ENCODE assay signal across 18 mouse cellular contexts in the genomic region with DNA sequence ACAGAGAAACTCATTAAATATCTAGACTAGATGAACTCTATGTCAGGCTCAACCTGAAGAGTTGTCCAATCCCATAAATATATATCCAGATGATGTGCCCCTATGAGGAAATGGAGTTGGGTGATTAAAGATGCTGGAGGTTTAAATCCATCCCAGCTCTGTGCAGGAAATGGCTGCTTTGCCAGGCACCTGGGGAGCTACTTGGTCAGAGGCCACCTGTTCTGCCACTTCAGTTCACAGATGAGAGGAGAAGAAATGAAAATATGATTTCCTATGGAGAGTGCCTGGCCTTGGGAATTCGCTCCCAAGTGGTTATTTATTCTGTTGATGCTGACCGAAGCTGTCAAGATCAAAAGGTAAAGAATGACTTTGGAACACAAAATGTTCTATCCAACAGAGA.
DNase-seq lines count a peak whose midpoint lies in the region; TF ChIP-seq lines count a peak whose summit lies in the region.
"Had no signal": no experiment of that assay in that cellular context is flagged by ENCODE, and none has a peak within 500 bp of the region (broad histone marks: within the 10 kb centered on the region; RNA-seq: fewer than 3 reads in every experiment).

No protein-coding gene starts in this region.

- H3K4me3 ChIP-seq in cerebellum, adult 2 months (replicated peaks; ENCODE audit: insufficient read depth, low read depth, low read length): no peak overlapping the region
- no peak overlapping the region for H3K4me3 ChIP-seq in olfactory bulb, adult 2 months (ENCODE audit: insufficient read depth, low read depth, low read length)
- H3K4me3 ChIP-seq: embryonic facial prominence, embryonic 12.5 days; forebrain, embryonic 12.5 days; heart, embryonic 12.5 days; hindbrain, embryonic 12.5 days had no signal

- H3K4me1 ChIP-seq in cerebellum, adult 2 months (ENCODE audit: control insufficient read depth, insufficient read depth, low read length): peaks cover 16% of the 10 kb centered on the region
- H3K4me1 ChIP-seq in olfactory bulb, adult 2 months (ENCODE audit: control insufficient read depth, insufficient read depth, low read length): peaks cover 5% of the 10 kb centered on the region; the same call in 1 of the 2 replicates
- H3K4me1 ChIP-seq: embryonic facial prominence, embryonic 12.5 days; forebrain, embryonic 12.5 days; heart, embryonic 12.5 days; hindbrain, embryonic 12.5 days had no signal

- H3K27me3 ChIP-seq in cerebellum, adult 2 months (ENCODE audit: control insufficient read depth, insufficient read depth, low read length): no peaks in the 10 kb centered on the region
- H3K27me3 ChIP-seq: CH12.LX; embryonic facial prominence, embryonic 12.5 days; forebrain, embryonic 12.5 days; heart, embryonic 12.5 days; hindbrain, embryonic 12.5 days; Patski had no signal

- H3K27ac ChIP-seq in cerebellum, adult 2 months (ENCODE audit: insufficient read depth, low read length): peak overlapping the region; percentile 68; the same call in 1 of the 2 replicates
- peak overlapping the region; percentile 73 for H3K27ac ChIP-seq in olfactory bulb, adult 2 months (ENCODE audit: insufficient read depth, low read depth, low read length)
- H3K27ac ChIP-seq: embryonic facial prominence, embryonic 12.5 days; forebrain, embryonic 12.5 days; hindbrain, embryonic 12.5 days had no signal

- 7% methylated on average over 2 of the region's 2 CpGs for WGBS in cerebellum, adult 2 months
- WGBS in olfactory bulb, adult 2 months: 74% methylated on average over 2 of the region's 2 CpGs

- no peak for TF ChIP-seq CTCF in cerebellum, adult 2 months (IDR thresholded peaks at IDR 0.05; ENCODE audit: borderline replicate concordance, insufficient read depth, low read depth, low read length)
- no peak for TF ChIP-seq CTCF in olfactory bulb, adult 2 months (IDR thresholded peaks at IDR 0.05; ENCODE audit: insufficient read depth, low read depth, low read length)

- intact Hi-C loops in left cerebral cortex, postnatal 4 days (cut with DNase I): no loop called here

- no peak for TF ChIP-seq POLR2A in cerebellum, adult 2 months (IDR thresholded peaks at IDR 0.05; ENCODE audit: borderline replicate concordance, insufficient read depth, low read length)
- TF ChIP-seq POLR2A in olfactory bulb, adult 2 months (IDR thresholded peaks at IDR 0.05; ENCODE audit: insufficient read depth, low read depth, low read length): no peak

- peak; percentile 43 for DNase-seq in left cerebral cortex, postnatal 4 days
- no peak for DNase-seq in left cerebral cortex, adult 18-20 months (ENCODE audit: low spot score in 2 of 2)
- DNase-seq in cerebellum, adult 2 months: peak; percentile 94 to 96
- peak; percentile 87 to 91 for DNase-seq in cerebellum, postnatal 10 days
- no peak for DNase-seq in urinary bladder, postnatal 36 days (ENCODE audit: low spot score in 2 of 2)
- DNase-seq in neural tube, embryonic 10.5 days (ENCODE audit: extremely low spot score, low spot score): no peak
- no peak for DNase-seq in retina, postnatal 1 day
- DNase-seq: adrenal gland, postnatal 14 days; gastrocnemius, postnatal 10 days; heart, postnatal 4 days; kidney, adult 9 months had no signal

Comparison
In these comparisons a context has a peak if more than half of its experiments do, and no peak if none do; other contexts are left out.
1. DNase-seq: peak in left cerebral cortex, postnatal 4 days (single experiment), cerebellum, adult 2 months (2 of 2) and cerebellum, postnatal 10 days (2 of 2); none in left cerebral cortex, adult 18-20 months (0 of 2), urinary bladder, postnatal 36 days (0 of 2), neural tube, embryonic 10.5 days (single experiment) and retina, postnatal 1 day (single experiment).